Mouse (Mus musculus) embryonic facial prominence, embryonic 10.5 days (tissue): Measurements from ENCODE around the gene Nol10. TPM values are rescaled to one million over a fixed set of nuclear protein-coding genes. Genes with fewer than 3 reads are reported as not detected.

Experiments used
- DNase-seq: peaks from one replicate; pipeline ENCODE4 v3.0.0-alpha.2; 2017; ENCODE audit warnings: low spot score
- H3K27ac ChIP-seq: fragments of 300-500 bp; sonication (generic); replicated peaks from 2 replicates; pipeline ENCODE4 v1.5.1; 2016; ENCODE audit warnings: mild to moderate bottlenecking
- H3K27me3 ChIP-seq: fragments of 300-500 bp; sonication (generic); replicated peaks from 2 replicates; pipeline ENCODE4 v1.6.1; 2016; ENCODE audit warnings: low read depth, mild to moderate bottlenecking; ENCODE audit not compliant: poor library complexity, severe bottlenecking
- H3K36me3 ChIP-seq: fragments of 300-500 bp; sonication (generic); replicated peaks from 2 replicates; pipeline ENCODE4 v1.6.1; 2016; ENCODE audit warnings: mild to moderate bottlenecking, moderate library complexity
- H3K4me1 ChIP-seq: fragments of 300-500 bp; sonication (generic); 2 replicates; pipeline ENCODE4 v1.6.1; 2016
- H3K4me3 ChIP-seq: fragments of 300-500 bp; sonication (generic); 2 replicates; pipeline ENCODE4 v1.5.1; 2016; ENCODE audit warnings: mild to moderate bottlenecking, moderate library complexity
- H3K9me3 ChIP-seq: fragments of 300-500 bp; sonication (generic); 2 replicates; pipeline ENCODE4 v1.6.1; 2016; ENCODE audit warnings: mild to moderate bottlenecking
- WGBS: fragments of 180-500 bp; shearing (Covaris S2); methylation state at CpG from one replicate; pipeline ENCODE4 v1.1.7; 2016; 5-methylcytosine and 5-hydroxymethylcytosine counted together
- polyA plus RNA-seq: library from polyadenylated mRNA; unstranded; fragments of >200 nt; fragmentation: Nextera tagmentation; extraction: Ambion mirVana; gene quantifications from 2 replicates; pipeline ENCODE4 v1.2.1, GENCODE M21; 2016

Nol10 gene
- polyA plus RNA-seq, 1 experiment from 2014 or later = 41.8 TPM

- no peak for DNase-seq
- 95% methylated on average over 7 of the region's 7 CpGs for WGBS
- Histone ChIP-seq H3K36me3 (peaks cover 99% of the 10 kb centered on the region), H3K4me1 (no peaks in the 10 kb centered on the region), H3K4me3 (no peak overlapping the region), H3K9me3 (no peaks in the 10 kb centered on the region), H3K27me3 (no peaks in the 10 kb centered on the region), H3K27ac (no peak overlapping the region)
Observed at GRCm38 (mm10) chr12:17369551-17370325, 21.5 kb downstream of the Nol10 start.

- no peak overlapping the region for H3K27ac ChIP-seq
- no peaks in the 10 kb centered on the region for H3K4me1 ChIP-seq
- DNase-seq = no peak
- no peaks in the 10 kb centered on the region for H3K9me3 ChIP-seq
- 86% methylated on average over 8 of the region's 8 CpGs for WGBS
- no peak overlapping the region for H3K4me3 ChIP-seq
- H3K36me3 ChIP-seq = peaks cover 99% of the 10 kb centered on the region
- no peaks in the 10 kb centered on the region for H3K27me3 ChIP-seq
Observed at GRCm38 (mm10) chr12:17371589-17372235, 23.5 kb downstream of the Nol10 start.

- Histone ChIP-seq H3K27ac (no peak overlapping the region), H3K4me1 (no peaks in the 10 kb centered on the region), H3K36me3 (peaks cover 100% of the 10 kb centered on the region), H3K9me3 (no peaks in the 10 kb centered on the region), H3K27me3 (no peaks in the 10 kb centered on the region), H3K4me3 (no peak overlapping the region)
- no peak for DNase-seq
- WGBS = 88% methylated on average over 3 of the region's 3 CpGs
Observed at GRCm38 (mm10) chr12:17372696-17373095, 24.4 kb downstream of the Nol10 start.

GRCm38 (mm10) chr12:17373470-17373975, 25.3 kb downstream of the Nol10 start:
- WGBS = 96% methylated on average over 5 of the region's 5 CpGs

GRCm38 (mm10) chr12:17375243-17375642, 27.0 kb downstream of the Nol10 start:
- Histone ChIP-seq H3K36me3 (peaks cover 100% of the 10 kb centered on the region), H3K27ac (no peak overlapping the region), H3K4me1 (no peaks in the 10 kb centered on the region), H3K4me3 (no peak overlapping the region), H3K27me3 (no peaks in the 10 kb centered on the region), H3K9me3 (no peaks in the 10 kb centered on the region)
- WGBS = 96% methylated on average over 4 of the region's 4 CpGs
- no peak for DNase-seq

More at GRCm38 (mm10) chr12:17373470-17373975, 25.3 kb downstream of the Nol10 start:
- H3K36me3 ChIP-seq = peaks cover 100% of the 10 kb centered on the region
- H3K27ac ChIP-seq = no peak overlapping the region
- no peaks in the 10 kb centered on the region for H3K9me3 ChIP-seq
- no peak overlapping the region for H3K4me3 ChIP-seq
- DNase-seq = no peak
- H3K4me1 ChIP-seq = no peaks in the 10 kb centered on the region
- H3K27me3 ChIP-seq = no peaks in the 10 kb centered on the region

GRCm38 (mm10) chr12:17376521-17376920, 28.3 kb downstream of the Nol10 start:
- no peaks in the 10 kb centered on the region for H3K4me1 ChIP-seq
- no peak for DNase-seq
- no peaks in the 10 kb centered on the region for H3K27me3 ChIP-seq
- H3K27ac ChIP-seq = no peak overlapping the region
- H3K4me3 ChIP-seq = no peak overlapping the region
- no peaks in the 10 kb centered on the region for H3K9me3 ChIP-seq
- WGBS = 92% methylated on average over 6 of the region's 6 CpGs
- peaks cover 100% of the 10 kb centered on the region for H3K36me3 ChIP-seq

GRCm38 (mm10) chr12:17380991-17381390, 32.7 kb downstream of the Nol10 start:
- no peaks in the 10 kb centered on the region for H3K27me3 ChIP-seq
- H3K9me3 ChIP-seq = no peaks in the 10 kb centered on the region
- peaks cover 90% of the 10 kb centered on the region for H3K36me3 ChIP-seq
- H3K4me3 ChIP-seq = no peak overlapping the region
- H3K4me1 ChIP-seq = no peaks in the 10 kb centered on the region
- DNase-seq = no peak
- no peak overlapping the region for H3K27ac ChIP-seq
- 91% methylated on average over 6 of the region's 6 CpGs for WGBS

- Histone ChIP-seq H3K27ac (no peak overlapping the region), H3K36me3 (peaks cover 78% of the 10 kb centered on the region), H3K4me1 (no peaks in the 10 kb centered on the region), H3K27me3 (no peaks in the 10 kb centered on the region), H3K4me3 (no peak overlapping the region), H3K9me3 (no peaks in the 10 kb centered on the region)
- 89% methylated on average over 7 of the region's 7 CpGs for WGBS
- no peak for DNase-seq
Observed at GRCm38 (mm10) chr12:17382759-17383158, 34.5 kb downstream of the Nol10 start.

GRCm38 (mm10) chr12:17386896-17387295, 38.6 kb downstream of the Nol10 start:
- Histone ChIP-seq H3K9me3 (no peaks in the 10 kb centered on the region), H3K36me3 (peaks cover 55% of the 10 kb centered on the region), H3K27me3 (no peaks in the 10 kb centered on the region), H3K27ac (no peak overlapping the region), H3K4me3 (no peak overlapping the region), H3K4me1 (no peaks in the 10 kb centered on the region)
- WGBS = 93% methylated on average over 3 of the region's 3 CpGs
- no peak for DNase-seq

GRCm38 (mm10) chr12:17387332-17388135, 39.3 kb downstream of the Nol10 start:
- no peak overlapping the region for H3K4me3 ChIP-seq
- H3K27me3 ChIP-seq = no peaks in the 10 kb centered on the region
- no peak for DNase-seq
- H3K4me1 ChIP-seq = no peaks in the 10 kb centered on the region
- peaks cover 50% of the 10 kb centered on the region for H3K36me3 ChIP-seq
- H3K9me3 ChIP-seq = no peaks in the 10 kb centered on the region
- H3K27ac ChIP-seq = no peak overlapping the region
- WGBS = 91% methylated on average over 12 of the region's 12 CpGs

GRCm38 (mm10) chr12:17388136-17388437, 39.8 kb downstream of the Nol10 start:
- H3K27me3 ChIP-seq = no peaks in the 10 kb centered on the region
- WGBS = 95% methylated on average over 1 of the region's 1 CpGs
- peaks cover 47% of the 10 kb centered on the region for H3K36me3 ChIP-seq
- DNase-seq = no peak
- no peaks in the 10 kb centered on the region for H3K4me1 ChIP-seq
- H3K27ac ChIP-seq = no peak overlapping the region
- H3K9me3 ChIP-seq = no peaks in the 10 kb centered on the region
- H3K4me3 ChIP-seq = no peak overlapping the region

GRCm38 (mm10) chr12:17390036-17390435, 41.8 kb downstream of the Nol10 start:
- Histone ChIP-seq H3K27me3 (no peaks in the 10 kb centered on the region), H3K27ac (no peak overlapping the region), H3K4me3 (no peak overlapping the region), H3K4me1 (no peaks in the 10 kb centered on the region), H3K36me3 (peaks cover 46% of the 10 kb centered on the region), H3K9me3 (no peaks in the 10 kb centered on the region)
- DNase-seq = no peak
